Mouse (Mus musculus) testis, adult 2 months (tissue): ENCODE measurements at regions not wholly inside any gene's neighbourhood (a gene's known extent, or its start where the extent isn't known, plus 50 kb on each side); places are given as distances from the start of the nearest gene placed in this dataset.

ENCODE experiments used
- H3K27ac ChIP-seq: fragments of 200-500 bp; 2 replicates; pipeline ENCODE4 v1.5.1; 2012; ENCODE audit warnings: low read depth, low read length; ENCODE audit not compliant: control insufficient read depth, insufficient read depth
- H3K27me3 ChIP-seq: fragments of 200-500 bp; 2 replicates; pipeline ENCODE4 v1.6.1; 2012; ENCODE audit warnings: mild to moderate bottlenecking, low read length, moderate library complexity; ENCODE audit not compliant: control insufficient read depth, insufficient read depth
- H3K36me3 ChIP-seq: fragments of 200-500 bp; 2 replicates; pipeline ENCODE4 v1.6.1; 2012; ENCODE audit warnings: mild to moderate bottlenecking, low read length; ENCODE audit not compliant: control insufficient read depth, insufficient read depth
- H3K4me1 ChIP-seq: fragments of 200-500 bp; 2 replicates; pipeline ENCODE4 v1.6.1; 2012; ENCODE audit warnings: low read length; ENCODE audit not compliant: control insufficient read depth, insufficient read depth
- H3K4me3 ChIP-seq: fragments of 200-500 bp; 2 replicates; pipeline ENCODE4 v1.5.1; 2012; ENCODE audit warnings: low read depth, mild to moderate bottlenecking, low read length, moderate library complexity, mixed read lengths; ENCODE audit not compliant: control insufficient read depth
- CTCF ChIP-seq: fragments of 200-500 bp; IDR thresholded peaks from 2 replicates; pipeline ENCODE4 v1.5.1; 2012; ENCODE audit warnings: low read depth, mild to moderate bottlenecking, inconsistent platforms, low read length, moderate library complexity; ENCODE audit not compliant: control insufficient read depth, insufficient read depth, insufficient replicate concordance
- POLR2A ChIP-seq: fragments of 200-500 bp; IDR thresholded peaks from 2 replicates; pipeline ENCODE4 v1.6.1; 2012; ENCODE audit warnings: low read depth, mild to moderate bottlenecking, inconsistent platforms, low read length, moderate library complexity; ENCODE audit not compliant: control insufficient read depth

DNA sequence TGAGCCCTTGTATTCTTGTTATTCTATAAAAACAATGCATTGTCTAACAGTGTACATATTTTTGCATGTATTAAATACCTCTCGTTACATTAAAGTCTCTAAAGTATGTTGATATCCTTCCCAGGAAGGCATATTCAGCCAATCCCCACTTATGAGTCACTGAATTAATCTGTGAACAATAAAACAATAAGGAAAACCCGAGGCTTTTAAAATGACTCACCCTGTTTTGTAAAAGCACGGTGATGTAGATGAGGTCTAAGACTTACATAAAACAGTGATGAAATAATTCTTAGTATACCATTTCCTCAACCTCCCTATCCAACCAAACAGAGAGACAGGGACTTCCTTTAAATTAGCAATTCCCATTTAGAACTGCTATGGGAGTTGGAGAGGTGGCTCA, 95.8 kb downstream of the Asb7 start:
- H3K27me3 ChIP-seq, result no peaks in the 10 kb centered on the region
- H3K27ac ChIP-seq, result no peak overlapping the region
- H3K36me3 ChIP-seq, result no peaks in the 10 kb centered on the region
- H3K4me1 ChIP-seq, result no peaks in the 10 kb centered on the region
- no peak for TF ChIP-seq POLR2A
- no peak for TF ChIP-seq CTCF
- H3K4me3 ChIP-seq, result no peak overlapping the region

DNA sequence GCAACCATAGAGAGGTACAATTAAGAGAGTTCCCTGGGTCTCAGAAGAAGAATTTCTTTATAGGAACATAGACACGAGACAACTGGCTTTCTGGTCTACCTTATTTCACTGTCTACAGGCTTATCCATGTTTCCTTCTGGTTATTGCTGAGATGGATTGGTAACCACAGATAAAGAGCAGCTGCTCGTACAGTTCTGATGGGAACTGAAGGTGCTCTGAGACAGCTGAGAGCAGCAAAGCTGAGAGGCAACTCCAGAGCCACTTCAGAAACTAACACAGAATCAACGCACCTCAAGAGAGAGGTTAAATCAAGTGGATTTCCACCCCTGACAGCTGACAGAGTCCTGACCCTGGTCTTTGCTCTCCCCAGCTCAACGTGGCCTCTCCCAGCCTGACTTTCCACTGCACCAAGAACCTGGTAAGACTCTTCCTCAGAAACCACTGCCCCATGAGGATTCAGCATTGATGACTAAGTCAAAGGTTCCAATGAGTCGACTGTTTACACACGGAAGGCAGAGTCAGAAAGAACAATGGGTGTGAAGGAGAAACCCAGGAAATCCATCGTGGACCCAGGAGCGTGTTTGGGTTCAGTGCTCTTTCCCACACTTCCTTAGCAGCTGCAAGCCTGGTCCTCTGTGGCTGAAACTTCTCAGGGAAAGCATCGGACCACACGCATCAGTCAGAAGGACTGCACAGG, 97.7 kb downstream of the Asb7 start:
- Histone ChIP-seq H3K36me3 (no peaks in the 10 kb centered on the region), H3K4me1 (no peaks in the 10 kb centered on the region), H3K27me3 (no peaks in the 10 kb centered on the region), H3K27ac (no peak overlapping the region), H3K4me3 (no peak overlapping the region)
- TF ChIP-seq POLR2A, result no peak
- no peak for TF ChIP-seq CTCF

DNA sequence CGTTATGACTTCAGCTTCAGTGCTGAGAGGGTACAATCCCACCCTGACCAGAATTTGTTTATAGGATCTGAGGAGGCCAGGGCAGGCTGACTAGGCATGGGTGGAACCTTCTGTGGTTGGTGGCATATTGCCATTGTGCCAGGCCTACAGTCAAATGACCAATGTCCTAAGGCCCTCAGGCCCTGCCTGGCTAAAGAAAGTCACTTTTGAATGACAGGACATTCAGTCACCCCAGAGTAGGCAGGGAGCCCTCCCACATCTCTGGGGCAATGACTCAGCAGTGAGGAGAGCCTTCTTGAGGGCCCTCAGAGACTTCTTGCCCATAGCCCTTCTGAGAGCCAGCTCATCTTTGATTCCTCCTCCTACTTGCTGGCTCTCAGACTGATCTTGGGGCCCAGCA, 102.9 kb downstream of the Asb7 start:
- no peaks in the 10 kb centered on the region for H3K27me3 ChIP-seq
- H3K27ac ChIP-seq, result no peak overlapping the region
- H3K4me3 ChIP-seq, result no peak overlapping the region
- peaks cover 5% of the 10 kb centered on the region for H3K4me1 ChIP-seq
- TF ChIP-seq CTCF, result no peak
- no peak for TF ChIP-seq POLR2A
- H3K36me3 ChIP-seq, result no peaks in the 10 kb centered on the region

DNA sequence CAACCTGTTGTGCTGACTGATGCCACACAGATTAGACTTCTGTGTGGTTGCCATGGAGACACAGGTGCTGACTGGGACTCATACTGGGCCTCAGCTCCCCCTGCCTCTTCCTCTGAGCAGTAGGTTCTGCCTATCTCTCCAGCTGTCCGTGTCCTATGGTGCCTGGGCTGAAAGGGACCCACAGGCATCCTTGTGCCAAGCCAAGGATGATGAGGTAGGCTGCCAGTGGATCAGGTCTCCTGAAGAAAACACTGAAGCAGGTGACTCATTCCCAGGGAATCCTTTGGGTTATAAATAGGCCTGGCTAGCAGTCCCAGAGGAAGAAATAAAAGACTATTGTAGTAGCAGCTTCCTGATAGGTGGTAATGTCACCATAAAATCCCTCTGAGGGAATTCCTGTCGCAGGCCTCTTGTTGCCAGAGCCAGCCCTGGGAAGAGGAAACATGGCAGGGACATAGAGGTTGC, 108.7 kb downstream of the Asb7 start:
- Histone ChIP-seq H3K27ac (no peak overlapping the region), H3K4me1 (peaks cover 11% of the 10 kb centered on the region), H3K27me3 (no peaks in the 10 kb centered on the region), H3K4me3 (peak overlapping the region; percentile 74), H3K36me3 (no peaks in the 10 kb centered on the region)
- TF ChIP-seq CTCF, result no peak
- TF ChIP-seq POLR2A, result peak; percentile 20; the same call in 1 of the 2 replicates

DNA sequence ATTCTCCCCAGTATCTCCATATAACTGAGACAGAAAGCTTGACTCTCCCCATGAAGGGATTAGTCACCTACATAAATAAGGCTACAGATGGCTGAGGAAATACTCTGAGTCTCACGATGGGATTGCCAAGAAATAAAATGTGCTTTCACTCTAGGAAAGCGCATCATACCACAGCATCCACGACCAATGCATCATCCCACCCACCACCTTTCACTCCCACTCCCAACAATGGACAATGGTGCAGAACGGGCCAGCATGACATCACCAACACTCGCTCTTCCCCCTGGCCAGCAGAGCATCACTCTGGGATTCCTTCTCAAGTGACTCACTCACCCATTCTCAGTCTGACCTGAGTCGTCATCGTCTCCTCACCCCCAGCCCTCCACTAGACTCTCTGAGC, 113.1 kb downstream of the Asb7 start:
- Histone ChIP-seq H3K4me3 (no peak overlapping the region), H3K4me1 (peaks cover 10% of the 10 kb centered on the region), H3K36me3 (no peaks in the 10 kb centered on the region), H3K27ac (no peak overlapping the region), H3K27me3 (no peaks in the 10 kb centered on the region)
- TF ChIP-seq POLR2A, result no peak
- TF ChIP-seq CTCF, result no peak

DNA sequence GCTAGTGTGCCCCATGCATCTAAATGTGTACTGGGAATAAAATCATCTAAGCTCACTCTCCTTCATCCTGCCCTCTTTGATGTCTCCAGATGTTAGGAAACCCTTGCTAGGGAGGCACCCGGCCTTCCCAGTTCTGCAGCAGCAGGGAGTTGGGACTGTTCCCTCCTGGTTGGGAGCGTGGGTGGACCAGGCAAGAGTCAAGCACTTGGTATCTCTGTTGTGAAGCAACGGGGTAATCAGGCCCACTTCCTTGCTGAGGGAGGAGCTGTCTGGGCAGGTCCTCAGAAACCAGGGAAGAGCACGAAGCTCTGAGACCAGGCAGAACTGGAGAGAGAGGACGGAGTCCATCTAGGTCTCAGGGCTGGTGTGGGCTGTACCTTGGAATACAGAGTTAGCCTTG, 117.9 kb downstream of the Asb7 start:
- no peak overlapping the region for H3K4me3 ChIP-seq
- no peak overlapping the region for H3K27ac ChIP-seq
- no peaks in the 10 kb centered on the region for H3K36me3 ChIP-seq
- TF ChIP-seq CTCF (no peak), POLR2A (no peak)
- H3K4me1 ChIP-seq, result peaks cover 2% of the 10 kb centered on the region; the same call in 1 of the 2 replicates
- no peaks in the 10 kb centered on the region for H3K27me3 ChIP-seq

DNA sequence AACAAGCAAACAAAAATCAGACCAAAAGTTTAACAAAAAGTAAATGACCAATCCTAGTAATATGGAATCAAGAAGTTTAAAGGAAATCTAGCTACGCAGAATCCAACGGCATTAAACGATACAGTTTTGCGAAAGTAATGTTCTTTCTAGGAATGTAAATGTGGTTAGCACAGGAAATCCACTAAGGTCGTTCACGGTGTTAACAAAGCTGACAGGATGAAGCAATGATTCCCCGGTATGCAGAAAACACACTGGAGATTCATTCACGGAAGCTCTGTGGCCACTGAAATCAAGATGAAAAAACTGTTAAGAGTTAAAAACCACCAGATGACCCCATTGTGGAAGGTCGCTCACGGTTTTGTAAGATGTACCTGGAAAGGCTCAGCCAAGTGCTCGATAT, 120.4 kb upstream of the Aldh1a3 start:
- H3K27ac ChIP-seq, result no peak overlapping the region
- no peak for TF ChIP-seq POLR2A
- no peak overlapping the region for H3K4me3 ChIP-seq
- H3K36me3 ChIP-seq, result no peaks in the 10 kb centered on the region
- no peaks in the 10 kb centered on the region for H3K4me1 ChIP-seq
- no peaks in the 10 kb centered on the region for H3K27me3 ChIP-seq
